Mouse (Mus musculus): ENCODE measurements around the gene Zfp820.
"Not testable (repeated sequence)": the region's sequence is repeated elsewhere in the genome, so short reads cannot be mapped to it uniquely, and the experiment has no call there.

The Zfp820 gene

GRCm38 (mm10) chr17:21845545-21846321, at the start of gene Zfp820:
Zfp820 (minus strand) TSS chr17:21845772.
- in situ Hi-C loops (cut with MboI, MseI), result no loop called here

- in situ Hi-C loops (cut with MboI, MseI), result no loop called here
Observed at GRCm38 (mm10) chr17:21871256-21871655, 25.7 kb upstream of the Zfp820 start.

- in situ Hi-C loops (cut with MboI, MseI), result not testable (repeated sequence)
Observed at GRCm38 (mm10) chr17:21846322-21846582, 680 bp upstream of the Zfp820 start.

GRCm38 (mm10) chr17:21838510-21838909, 7.1 kb downstream of the Zfp820 start:
- in situ Hi-C loops (cut with MboI, MseI), result no loop called here

GRCm38 (mm10) chr17:21801373-21801772, 44.2 kb downstream of the Zfp820 start:
- in situ Hi-C loops (cut with MboI, MseI), result not testable (repeated sequence)

GRCm38 (mm10) chr17:21792256-21792655, 53.3 kb downstream of the Zfp820 start:
- in situ Hi-C loops (cut with MboI, MseI), result loop anchor here in 1 of 2 experiments (5.0 kb wide), 1 partner anchor 35 kb away; no protein-coding TSS in a partner anchor

GRCm38 (mm10) chr17:21770336-21770735, 75.2 kb downstream of the Zfp820 start:
- in situ Hi-C loops (cut with MboI, MseI), result no loop called here
